9 mouse cellular contexts compared by ENCODE assay signal in genomic region chr2:167697902-167698301, GRCm38 (mm10). TPM values are rescaled to one million over a fixed set of nuclear protein-coding genes. Genes with fewer than 3 reads are reported as not detected.
A peak's percentile ranks its signal among the peaks of the same experiment; 100 is the strongest.
DNase-seq lines count a peak whose midpoint lies in the region; ATAC-seq lines count a peak whose summit lies in the region.
"Had no signal": no experiment of that assay in that cellular context is flagged by ENCODE, and none has a peak within 500 bp of the region (broad histone marks: within the 10 kb centered on the region; RNA-seq: fewer than 3 reads in every experiment).

No protein-coding gene starts in this region.

- H3K9me3 ChIP-seq in forebrain, embryonic 13.5 days (replicated peaks), result no peaks in the 10 kb centered on the region
- H3K9me3 ChIP-seq: hindbrain, embryonic 15.5 days had no signal

- H3K4me3 ChIP-seq in forebrain, embryonic 13.5 days, result no peak overlapping the region
- H3K4me3 ChIP-seq: hindbrain, embryonic 15.5 days had no signal

- H3K4me1 ChIP-seq in forebrain, embryonic 13.5 days, result no peaks in the 10 kb centered on the region
- H3K4me1 ChIP-seq: hindbrain, embryonic 15.5 days had no signal

- no peak overlapping the region for H3K9ac ChIP-seq in forebrain, embryonic 13.5 days
- H3K9ac ChIP-seq: hindbrain, embryonic 15.5 days had no signal

- no peak overlapping the region for H3K4me2 ChIP-seq in forebrain, embryonic 13.5 days
- H3K4me2 ChIP-seq: hindbrain, embryonic 15.5 days had no signal

- ATAC-seq in granulocyte monocyte progenitor cell, adult 5-6 weeks (replicated peaks; ENCODE audit: poor library complexity, severe bottlenecking), result peak; percentile 85
- ATAC-seq in forebrain, embryonic 13.5 days, result no peak

- no peaks in the 10 kb centered on the region for H3K36me3 ChIP-seq in forebrain, embryonic 13.5 days (ENCODE audit: poor library complexity, severe bottlenecking)
- H3K36me3 ChIP-seq: hindbrain, embryonic 15.5 days had no signal

- 0 out of 2 replicates have a peak, but pooled peaks cover 3% of the 10 kb centered on the region for H3K27me3 ChIP-seq in forebrain, embryonic 13.5 days
- H3K27me3 ChIP-seq: hindbrain, embryonic 15.5 days had no signal

- peak; percentile 86 to 95 for DNase-seq in adrenal gland, adult (ENCODE audit: inconsistent age in 2 of 2, low spot score in 1 of 2)
- no peak for DNase-seq in adrenal gland, postnatal 4 days (ENCODE audit: low spot score in 2 of 2)
- peak; percentile 63 to 65 for DNase-seq in kidney, adult 8-10 months
- DNase-seq in lung, postnatal 25 days (ENCODE audit: low spot score), result peak; percentile 86
- peak; percentile 56 for DNase-seq in thymus, postnatal 14 days
- DNase-seq in testis, postnatal 14 days (ENCODE audit: low spot score), result no peak

- 61% methylated on average over 5 of the region's 5 CpGs for WGBS in forebrain, embryonic 13.5 days

- H3K27ac ChIP-seq in forebrain, embryonic 13.5 days, result no peak overlapping the region
- H3K27ac ChIP-seq: hindbrain, embryonic 15.5 days had no signal

RNA-seq across cellular contexts. Expression of gene Tmem189, which starts 8.3 kb away (rescaled TPM):
- total RNA-seq in adrenal gland, postnatal 4 days (2021), result 10 to 100 TPM; 32.9 to 35.4 TPM
- total RNA-seq in granulocyte monocyte progenitor cell, adult 5-6 weeks (2014; fragmentation: Nextera tagmentation), result 24.7 and 28.9 TPM in 2 replicates
- total RNA-seq in granulocyte monocyte progenitor cell, adult 5-6 weeks (2017), result 13.4 and 13.6 TPM in 2 replicates
- 22.1 and 24.0 TPM in 2 replicates for polyA plus RNA-seq in forebrain, embryonic 13.5 days (2015; fragmentation: Nextera tagmentation; extraction: Ambion mirVana)

RNA-seq across cellular contexts. Expression of gene Cebpb, which starts 9.2 kb away (rescaled TPM):
- total RNA-seq in adrenal gland, postnatal 4 days (2021), result 100 to 1,000 TPM; 229 to 255 TPM
- 11.8 and 15.7 TPM in 2 replicates for total RNA-seq in granulocyte monocyte progenitor cell, adult 5-6 weeks (2014; fragmentation: Nextera tagmentation)
- total RNA-seq in granulocyte monocyte progenitor cell, adult 5-6 weeks (2017), result 17.8 and 27.5 TPM in 2 replicates
- polyA plus RNA-seq in forebrain, embryonic 13.5 days (2015; fragmentation: Nextera tagmentation; extraction: Ambion mirVana), result 0.11 and 0.14 TPM in 2 replicates

RNA-seq across cellular contexts. Expression of gene Gm20431, which starts 36.6 kb away (rescaled TPM):
- 10 to 100 TPM; 18.2 to 23.0 TPM for total RNA-seq in adrenal gland, postnatal 4 days (2021)
- 4.6 and 11.6 TPM in 2 replicates for total RNA-seq in granulocyte monocyte progenitor cell, adult 5-6 weeks (2014; fragmentation: Nextera tagmentation)
- not detected in 2 replicates for total RNA-seq in granulocyte monocyte progenitor cell, adult 5-6 weeks (2017)
- polyA plus RNA-seq in forebrain, embryonic 13.5 days (2015; fragmentation: Nextera tagmentation; extraction: Ambion mirVana), result 5.5 and 8.2 TPM in 2 replicates

Comparison
In these comparisons a context has a peak if more than half of its experiments do, and no peak if none do; other contexts are left out.
1. DNase-seq: peak in adrenal gland, adult (2 of 2), kidney, adult 8-10 months (2 of 2), lung, postnatal 25 days (single experiment) and thymus, postnatal 14 days (single experiment); none in adrenal gland, postnatal 4 days (0 of 2) and testis, postnatal 14 days (single experiment).
2. RNA of gene Cebpb, which starts 9.2 kb away (total RNA-seq): 229 to 255 TPM in adrenal gland, postnatal 4 days; 11.8 to 27.5 TPM in granulocyte monocyte progenitor cell, adult 5-6 weeks; every median in the first group is over 4 times any median in the second.